Mouse (Mus musculus): Measurements from ENCODE around the gene Pawr.
"Not testable (repeated sequence)": the region's sequence is repeated elsewhere in the genome, so short reads cannot be mapped to it uniquely, and the experiment has no call there.

The Pawr gene

DNA sequence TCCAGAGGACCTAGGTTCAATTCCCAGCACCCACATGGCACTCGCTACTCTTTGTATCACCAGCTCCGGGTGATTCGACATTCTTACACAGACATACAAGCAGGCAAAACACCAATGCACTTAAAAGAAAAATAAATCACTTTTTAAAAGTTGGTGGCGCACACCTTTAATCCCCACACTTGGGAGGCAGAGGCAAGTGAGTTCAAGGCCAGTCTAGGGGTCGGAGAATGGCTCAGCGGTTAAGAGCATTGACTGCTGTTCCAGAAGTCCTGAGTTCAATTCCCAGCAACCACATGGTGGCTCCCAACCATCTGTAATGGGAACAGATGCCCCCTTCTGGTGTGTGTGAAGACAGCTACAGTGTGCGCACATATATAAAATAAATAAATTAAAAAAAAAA is 16.7 kb upstream of the Pawr start:
- DNase-seq, result no peak

DNA sequence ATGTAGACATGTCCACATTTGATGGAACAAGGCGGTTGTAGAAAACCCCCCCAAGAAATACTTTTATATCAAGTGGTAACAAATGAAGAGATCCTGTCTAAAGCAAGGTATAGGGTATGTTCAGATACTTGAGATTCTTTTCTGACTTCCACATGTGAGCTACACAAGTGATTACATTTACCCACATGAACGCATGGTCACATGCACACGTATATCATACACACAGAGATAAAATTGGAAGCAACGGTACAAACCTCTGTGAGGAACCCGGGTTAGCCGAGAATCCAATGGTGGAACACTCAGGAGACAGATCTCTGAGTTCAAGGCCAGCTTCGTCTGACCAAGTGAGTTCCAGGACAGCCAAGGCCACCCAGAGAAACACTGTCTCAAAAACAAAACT is 3.6 kb upstream of the Pawr start:
- DNase-seq, result no peak

DNA sequence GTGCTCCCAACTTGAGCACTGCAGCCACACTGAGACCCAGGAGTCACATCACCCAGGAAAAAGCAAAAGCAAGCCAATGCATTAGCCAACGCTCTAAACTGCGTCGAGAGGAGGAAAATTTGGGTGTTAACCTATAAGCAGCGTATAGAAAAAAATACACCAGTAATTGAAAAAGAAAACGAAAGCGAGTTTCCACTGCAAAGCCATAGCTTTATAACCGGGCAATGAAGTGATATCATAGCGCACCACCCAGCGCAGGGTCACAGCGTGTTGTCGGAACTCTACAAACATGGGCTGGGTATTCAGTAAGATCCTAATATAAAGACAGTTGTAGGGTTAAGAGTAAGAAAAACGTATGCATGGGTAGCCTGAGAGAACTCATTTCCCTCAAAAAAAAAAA is 2.9 kb upstream of the Pawr start:
- no peak for DNase-seq

DNA sequence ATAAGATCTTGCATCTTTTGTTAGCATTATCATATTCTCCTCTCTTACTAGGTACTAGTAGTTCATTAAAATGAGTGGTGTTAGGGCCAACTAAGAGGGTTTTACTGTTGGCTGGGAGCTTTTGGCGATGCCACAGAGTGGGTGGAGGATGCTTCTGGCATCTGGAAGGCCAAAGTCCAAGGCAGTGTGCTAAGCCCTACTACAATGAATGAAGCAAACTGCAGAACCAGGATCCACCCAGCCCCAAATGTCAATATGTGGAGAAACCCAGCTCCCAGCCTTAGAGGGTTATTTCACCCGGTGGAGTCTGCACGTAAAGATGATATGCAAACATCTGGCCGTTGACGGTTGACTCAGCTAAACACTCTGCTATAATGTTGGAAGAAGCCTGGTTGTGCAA is 2.1 kb upstream of the Pawr start:
- no peak for DNase-seq

DNA sequence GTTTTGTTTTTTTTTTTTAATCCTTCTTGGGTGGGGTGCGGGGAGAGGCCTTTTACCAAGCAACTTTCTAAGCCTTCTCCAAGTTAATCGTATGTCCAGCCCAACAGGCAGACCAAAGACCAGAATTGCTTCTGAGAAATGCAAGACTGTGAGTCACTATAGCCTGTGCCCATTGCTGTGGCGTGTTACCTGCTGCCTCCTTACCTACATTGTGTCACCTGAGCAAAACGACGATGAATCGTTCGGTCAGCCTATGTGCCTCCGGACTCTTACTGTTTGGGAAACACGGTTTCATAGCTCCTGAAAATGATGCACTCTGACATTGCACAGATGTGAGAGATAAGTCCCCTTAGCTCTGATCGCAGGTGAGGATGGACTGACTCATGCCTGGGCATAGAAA is 957 bp upstream of the Pawr start:
- DNase-seq, result no peak

DNA sequence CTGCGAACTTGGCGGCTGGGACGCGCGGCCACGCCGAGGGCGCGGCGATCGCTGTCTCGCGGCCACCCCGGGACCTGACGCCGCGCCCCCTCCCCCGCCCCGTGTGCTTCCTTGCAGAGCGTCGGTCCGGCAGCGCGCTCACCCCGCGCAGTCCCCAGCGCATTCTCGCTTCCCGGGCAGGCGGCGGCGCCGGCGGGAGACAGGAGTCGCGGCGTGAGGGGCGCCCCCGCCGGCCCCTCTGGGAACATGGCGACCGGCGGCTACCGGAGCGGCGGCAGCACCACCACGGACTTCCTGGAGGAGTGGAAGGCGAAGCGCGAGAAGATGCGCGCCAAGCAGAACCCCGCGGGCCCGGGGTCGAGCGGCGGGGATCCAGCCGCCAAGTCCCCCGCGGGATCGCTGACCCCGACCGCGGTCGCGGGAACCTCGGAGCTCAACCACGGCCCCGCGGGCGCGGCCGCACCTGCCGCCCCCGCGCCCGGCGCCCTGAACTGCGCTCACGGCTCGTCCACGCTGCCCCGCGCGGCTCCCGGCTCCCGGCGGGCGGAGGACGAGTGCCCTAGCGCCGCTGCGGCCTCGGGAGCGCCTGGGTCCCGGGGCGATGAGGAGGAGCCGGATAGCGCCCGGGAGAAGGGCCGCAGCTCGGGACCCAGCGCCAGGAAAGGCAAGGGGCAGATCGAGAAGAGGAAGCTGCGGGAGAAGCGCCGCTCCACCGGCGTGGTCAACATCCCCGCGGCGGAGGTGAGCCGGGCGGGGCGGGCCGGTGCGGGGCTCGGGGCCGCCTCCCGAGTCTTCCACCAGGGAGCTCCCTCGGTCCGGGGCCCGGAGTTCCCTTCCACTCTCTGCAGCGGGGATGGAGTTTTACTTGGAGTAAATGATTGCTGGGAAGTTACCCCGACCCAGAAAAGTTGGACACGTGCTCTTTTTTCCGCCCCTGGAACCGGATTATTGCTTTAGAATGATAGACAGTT is 935 bp downstream of the Pawr start:
- peak; percentile 23 for DNase-seq

DNA sequence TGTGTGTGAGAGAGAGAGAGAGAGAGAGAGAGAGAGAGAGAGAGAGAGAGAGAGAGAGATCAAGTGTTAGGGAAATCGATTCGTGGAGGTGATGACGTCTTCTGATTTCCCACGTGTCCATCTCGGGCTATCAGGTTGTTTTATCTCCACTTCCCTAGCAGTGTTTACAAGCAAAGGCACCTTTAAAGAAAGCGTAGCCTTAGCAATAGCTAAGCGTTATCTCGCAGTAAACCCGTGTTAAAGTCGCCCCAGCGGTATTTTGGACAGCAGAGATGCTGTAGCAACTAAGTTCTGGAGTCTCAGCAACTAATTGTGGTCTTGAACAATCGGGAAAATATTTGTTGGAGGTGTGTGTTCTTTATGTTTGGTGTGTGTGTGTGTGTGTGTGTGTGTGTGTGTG is 1.7 kb downstream of the Pawr start:
- no peak for DNase-seq

DNA sequence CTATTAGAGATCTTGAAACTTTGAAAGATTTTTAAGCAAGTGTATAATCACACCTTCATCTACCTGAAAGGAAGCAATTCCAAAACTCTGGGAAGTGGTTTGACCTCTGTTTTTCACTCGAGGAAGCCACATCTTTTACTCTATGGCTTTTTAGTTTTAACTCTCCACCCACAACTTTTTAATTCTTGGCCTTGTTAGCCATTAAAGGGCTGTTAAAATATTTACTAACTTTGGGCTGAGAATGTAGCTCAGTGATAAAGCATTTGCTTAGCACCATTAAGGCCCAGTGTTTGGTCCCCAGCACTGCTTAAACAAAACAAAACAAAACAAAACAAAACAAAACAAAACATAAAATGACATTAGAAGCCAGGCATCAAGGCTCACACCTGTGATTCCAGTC is 2.2 kb downstream of the Pawr start:
- no peak for DNase-seq

DNA sequence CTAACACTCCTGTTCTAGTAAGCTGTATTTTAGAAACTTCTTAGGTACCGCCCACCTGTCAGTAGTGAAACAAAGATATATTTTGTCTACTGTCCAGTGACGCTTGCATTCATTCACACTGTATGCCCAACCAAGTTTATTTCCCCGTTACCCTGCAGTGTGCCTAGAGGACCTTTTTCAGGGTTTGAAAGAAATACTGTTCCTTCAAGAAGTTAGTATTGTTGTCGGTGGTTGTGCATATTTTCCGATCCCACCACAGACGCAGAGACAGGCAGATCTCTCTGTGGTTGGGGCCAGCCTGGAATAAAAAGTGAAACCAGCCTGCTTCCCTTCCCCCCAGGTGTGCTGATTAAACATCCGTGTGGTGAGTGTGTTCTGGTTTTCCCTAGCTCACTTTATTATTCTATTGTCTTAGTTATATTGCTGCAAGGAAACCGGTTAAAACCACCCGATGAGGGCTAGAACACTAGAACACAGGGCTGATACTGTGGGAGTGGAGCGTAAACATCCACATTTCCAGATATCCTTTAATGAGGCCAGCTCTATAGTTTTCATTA is 3.9 kb downstream of the Pawr start:
- no peak for DNase-seq

DNA sequence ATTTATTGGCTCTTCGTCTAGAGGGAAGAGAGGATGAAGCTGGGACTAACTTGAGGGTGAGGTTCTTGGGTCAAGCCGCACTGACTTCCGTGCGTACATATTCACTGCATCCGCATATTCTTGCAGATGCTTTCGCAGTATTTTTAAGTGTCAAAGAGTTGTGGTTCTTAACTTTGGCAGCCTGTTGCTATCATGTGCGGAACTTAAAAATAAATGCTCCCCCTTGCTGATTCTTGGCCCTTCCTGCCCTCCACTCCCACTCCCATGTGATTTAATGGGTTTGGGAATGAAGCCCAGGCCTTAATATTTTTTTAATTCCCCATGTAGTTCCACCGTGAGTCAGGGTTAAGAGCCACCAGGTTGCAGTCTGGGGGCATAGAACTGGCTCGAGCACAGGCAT is 4.7 kb downstream of the Pawr start:
- no peak for DNase-seq

DNA sequence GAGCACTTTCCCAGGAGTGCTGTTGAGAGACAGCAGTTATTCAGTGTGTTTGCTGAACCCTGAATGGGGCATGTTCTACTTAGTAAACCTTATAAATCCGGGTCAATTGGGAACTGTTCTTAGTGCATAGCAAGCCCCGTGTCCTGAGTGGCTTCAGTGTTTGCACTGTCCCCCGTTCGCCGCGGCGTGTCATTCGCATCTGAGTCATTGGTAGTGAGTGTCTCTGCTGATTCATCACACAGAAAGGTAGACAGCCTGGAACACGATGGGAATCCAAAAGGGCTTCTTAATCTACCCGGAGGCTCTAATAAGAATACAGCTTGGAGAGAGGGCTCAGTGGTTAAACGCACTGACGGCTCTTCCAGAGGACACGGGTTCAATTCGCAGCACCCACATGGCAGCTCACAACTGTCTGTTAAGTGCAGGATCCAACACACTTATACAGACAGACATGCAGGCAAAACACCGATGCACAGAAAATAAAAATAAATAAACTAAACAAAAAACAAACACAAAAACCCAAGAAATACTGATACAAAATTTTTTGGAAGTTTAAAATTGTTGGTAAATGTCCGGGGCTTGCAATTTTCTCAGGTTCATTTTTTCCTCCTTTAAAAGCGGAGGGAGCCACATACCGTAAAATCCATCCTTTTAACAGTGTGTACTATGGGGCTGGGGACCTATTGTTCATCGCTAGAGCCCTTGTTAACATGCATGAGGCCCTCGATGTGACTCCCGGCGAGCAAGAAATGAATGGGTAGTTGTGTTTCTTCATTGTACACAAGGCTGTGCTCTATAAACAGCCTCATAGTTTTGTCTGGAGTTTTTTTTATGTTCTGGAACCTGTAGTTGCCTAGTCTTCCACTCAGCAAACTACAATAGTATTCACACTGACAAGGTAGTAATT is 6.4 kb downstream of the Pawr start:
- DNase-seq, result no peak

DNA sequence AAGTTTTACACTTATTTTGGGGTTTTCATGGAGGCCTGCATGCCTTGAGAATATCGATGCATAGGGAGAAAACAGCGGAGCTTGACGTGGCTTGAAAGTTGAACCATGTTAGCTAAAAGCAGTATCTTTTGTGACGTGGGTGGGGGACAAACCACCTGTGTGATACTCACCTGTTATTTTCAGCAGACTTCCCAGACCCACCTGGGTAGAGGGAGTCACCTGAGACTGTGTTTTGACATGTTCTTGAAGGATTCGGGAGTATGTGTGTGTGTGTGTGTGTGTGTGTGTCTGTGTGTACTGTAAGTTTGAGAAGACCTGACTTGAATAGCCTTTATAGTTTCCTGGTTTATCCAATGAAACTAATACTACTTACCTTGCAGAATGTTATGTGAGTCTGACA is 7.2 kb downstream of the Pawr start:
- DNase-seq, result no peak

DNA sequence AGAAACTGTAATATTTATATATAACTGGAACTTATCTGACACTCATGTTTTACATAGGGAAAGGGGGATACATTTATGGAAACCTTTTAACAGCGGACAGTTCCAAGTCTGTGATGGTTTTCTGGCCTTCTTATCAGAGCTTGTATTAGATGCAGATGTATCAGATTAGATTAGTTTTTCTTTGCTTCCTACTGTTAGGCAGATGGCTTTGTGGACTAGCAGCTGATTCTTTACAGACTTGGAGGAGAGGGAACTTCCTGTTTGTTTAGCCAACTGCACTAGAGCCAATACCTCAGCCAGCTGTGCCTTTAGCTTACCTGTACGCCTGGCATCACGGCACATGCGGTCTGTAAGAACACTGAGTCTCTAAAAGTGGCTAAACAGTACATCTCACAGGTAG is 8.0 kb downstream of the Pawr start:
- DNase-seq, result no peak

DNA sequence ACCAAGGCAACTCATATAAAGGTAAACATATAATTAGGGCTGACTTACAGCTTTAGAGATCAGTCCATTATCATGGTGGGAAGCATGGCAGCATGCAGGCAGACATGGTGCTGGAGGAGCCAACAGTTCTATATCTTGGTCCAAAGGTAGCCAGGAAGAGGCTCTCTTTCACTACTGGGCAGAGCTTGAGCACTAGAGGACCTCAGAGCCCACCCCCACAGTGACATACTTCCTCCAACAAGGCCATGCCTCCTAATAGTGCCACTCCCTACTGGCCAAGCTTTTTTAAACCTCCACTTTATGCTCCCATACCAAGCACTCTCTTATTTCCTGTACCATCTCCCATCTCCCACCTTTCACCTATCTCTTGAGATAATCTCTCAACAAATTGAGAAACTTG is 11.8 kb downstream of the Pawr start:
- DNase-seq, result no peak

DNA sequence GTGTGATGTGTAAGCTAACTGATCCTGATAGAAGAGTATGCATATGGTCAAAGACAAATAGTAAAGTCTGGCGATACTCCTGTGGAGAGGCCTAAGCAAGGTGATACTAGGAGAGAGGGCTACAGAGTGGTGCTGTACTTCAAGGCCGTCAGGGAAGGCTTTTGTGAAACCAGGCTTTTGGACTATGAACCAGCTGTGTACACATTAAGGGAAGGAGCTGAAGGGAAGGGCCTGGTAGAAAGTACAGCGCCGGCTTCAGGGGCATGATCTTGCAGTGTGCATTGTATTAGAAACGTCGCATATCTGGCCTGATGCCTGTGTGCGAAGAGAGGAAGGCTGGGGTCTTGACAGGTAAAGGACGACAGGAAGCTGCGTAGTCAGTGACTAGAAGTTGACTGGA is 13.2 kb downstream of the Pawr start:
- DNase-seq, result no peak

DNA sequence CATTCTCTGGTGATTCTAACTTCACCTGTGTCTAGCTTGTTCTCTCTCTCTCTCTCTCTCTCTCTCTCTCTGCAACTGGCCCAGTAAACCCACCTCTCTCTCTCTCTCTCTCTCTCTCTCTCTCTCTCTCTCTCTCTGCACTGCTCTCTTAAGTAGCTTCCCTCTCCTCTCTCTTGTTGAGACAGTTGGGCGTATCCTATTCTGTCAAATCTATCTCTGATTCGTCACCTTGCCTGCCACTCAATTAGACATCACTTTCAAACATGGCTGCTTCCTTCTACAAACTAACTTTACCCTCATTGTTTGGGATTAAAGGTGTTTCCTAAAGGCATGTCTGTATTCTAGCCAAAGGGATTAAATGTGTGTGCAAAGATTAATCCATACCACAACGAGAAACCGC is 14.4 kb downstream of the Pawr start:
- DNase-seq, result not testable (repeated sequence)

DNA sequence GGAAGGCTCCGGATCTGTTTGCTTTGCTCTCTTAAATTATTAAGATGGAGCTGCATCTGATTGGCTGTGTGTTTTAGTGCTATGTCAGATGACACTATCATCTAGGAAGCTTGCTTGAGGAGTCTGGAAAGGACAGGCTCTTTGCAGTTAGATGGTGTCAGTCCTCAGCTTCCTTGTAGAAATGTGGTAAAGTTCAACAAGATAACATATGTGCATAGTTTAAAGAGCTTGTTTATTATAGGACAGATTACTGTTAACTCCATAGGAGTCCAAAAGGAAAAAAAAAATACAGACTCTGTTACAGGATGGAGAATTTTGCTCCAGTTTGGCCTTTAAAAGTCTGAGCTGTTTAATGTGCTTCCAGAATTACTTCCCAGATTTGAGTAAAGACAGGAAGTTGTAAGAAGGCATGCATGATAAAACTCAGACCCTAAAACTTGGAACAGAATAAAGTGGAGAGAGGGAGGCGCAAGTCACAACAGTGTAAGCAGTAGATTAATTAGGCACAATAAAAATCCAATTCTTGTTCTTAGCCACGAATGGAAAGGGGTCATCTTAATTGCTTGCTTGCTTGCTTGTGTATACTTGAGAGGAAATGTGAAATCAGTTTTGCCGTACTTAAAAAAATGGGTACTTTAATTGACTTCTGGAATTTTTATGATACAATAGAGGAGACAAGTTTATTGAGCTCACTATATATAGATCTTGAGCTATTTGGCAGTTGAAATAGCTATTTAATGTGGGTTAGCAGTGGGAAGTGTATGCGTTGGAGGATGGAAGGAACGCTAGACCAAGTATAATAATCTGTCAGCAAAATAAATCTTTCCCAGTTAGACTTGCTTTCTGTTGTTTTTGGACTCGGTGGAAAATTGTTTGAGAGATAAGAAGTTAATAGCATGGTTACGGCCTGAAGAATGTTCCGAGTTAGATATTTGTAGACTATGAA is 18.5 kb downstream of the Pawr start:
- DNase-seq, result no peak

DNA sequence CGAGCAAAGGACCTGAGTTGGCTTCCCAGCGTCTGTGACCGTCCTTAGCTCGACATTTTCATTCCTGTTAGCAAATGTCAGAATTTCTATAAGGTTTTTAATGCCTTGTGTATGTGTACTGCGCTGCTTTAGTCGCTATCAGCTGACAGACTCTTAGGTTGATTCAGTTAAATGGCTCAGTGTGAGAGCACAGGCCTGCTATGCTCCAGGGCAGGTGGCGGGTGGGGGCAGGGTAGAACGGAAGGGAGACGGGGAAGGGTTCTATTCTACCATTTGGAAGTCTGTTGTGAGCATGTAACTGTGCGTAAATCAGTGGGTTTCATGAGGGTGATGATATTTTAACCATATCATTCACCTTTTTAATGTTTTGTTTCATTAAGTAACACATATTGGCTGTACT is 21.0 kb downstream of the Pawr start:
- no peak for DNase-seq

DNA sequence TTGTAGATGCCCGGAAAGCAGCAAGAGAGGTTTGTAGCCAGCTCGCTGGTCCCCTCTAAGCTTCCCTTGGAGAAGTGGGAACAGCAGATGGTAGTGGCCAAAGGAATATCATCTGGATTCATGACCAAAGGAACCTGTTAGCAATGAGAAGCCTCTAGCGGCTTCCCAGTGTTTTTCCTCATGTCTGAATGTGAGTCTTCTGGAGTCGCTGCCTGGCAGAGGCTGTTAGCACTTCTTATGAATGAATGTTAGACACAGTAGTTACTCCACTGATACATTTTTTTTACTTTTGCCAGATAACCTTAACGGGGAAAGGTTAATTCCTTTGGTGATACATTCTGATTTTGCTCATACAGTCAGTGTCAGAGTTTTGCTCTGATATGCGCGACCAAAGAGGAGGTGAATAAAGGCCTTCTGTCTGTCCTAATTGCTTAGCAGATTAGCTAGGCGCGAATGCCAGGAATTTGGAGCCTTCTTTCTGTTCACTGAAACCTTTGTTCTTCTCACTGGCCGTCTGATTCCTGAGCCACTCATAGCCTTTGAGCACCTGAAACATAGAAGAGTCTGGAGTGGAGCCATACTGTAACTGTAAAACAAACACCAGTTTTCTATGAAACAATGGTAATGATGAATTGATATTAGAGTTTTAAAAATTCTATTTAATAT is 22.9 kb downstream of the Pawr start:
- DNase-seq, result no peak

DNA sequence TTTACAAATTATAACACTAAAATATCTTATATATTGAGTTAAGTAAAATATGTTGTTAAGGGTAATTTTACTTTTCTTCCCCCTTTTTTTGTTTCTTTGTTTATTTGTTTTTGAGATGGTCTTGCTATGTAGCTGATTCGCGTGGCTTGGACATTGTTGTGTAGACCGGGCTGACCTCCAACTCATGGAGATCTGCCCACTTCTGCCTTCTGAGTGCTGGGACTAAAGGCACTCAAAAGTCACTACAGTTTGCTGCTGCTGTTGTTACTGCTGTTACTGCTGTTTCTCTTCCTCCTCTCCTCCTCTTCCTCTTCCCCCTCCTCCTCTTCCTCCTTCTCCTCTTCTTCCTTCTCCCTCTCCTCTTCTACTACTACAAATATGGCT is 23.5 kb downstream of the Pawr start:
- no peak for DNase-seq

DNA sequence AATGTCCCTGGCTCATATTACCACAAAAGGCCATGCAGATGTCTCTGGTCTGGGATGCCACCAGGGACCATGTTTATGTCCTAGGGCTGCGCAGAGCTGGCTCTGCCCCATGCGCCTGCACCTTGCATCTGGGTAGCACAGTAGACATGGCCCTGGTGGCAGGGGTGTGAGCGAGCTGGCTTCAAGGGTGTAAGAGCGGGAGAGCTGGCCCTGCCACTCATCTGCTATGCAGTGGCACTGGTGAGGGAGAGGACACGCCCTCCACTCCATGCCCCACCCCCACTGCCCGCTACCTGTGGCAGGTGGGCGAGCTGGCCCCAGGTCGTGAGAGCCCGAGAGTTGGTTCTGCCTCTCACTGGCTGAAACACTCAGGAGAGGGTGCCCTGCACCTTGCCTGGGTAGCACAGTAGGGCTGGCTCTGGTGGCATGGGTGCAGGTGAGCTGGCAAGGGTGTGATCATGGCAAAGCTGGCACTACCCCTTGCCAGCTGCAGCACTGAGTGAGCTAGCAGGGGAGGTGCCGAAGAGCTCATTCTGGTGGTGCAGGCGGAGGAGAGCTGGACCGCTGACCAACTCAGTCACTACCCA is 24.8 kb downstream of the Pawr start:
- DNase-seq, result no peak

DNA sequence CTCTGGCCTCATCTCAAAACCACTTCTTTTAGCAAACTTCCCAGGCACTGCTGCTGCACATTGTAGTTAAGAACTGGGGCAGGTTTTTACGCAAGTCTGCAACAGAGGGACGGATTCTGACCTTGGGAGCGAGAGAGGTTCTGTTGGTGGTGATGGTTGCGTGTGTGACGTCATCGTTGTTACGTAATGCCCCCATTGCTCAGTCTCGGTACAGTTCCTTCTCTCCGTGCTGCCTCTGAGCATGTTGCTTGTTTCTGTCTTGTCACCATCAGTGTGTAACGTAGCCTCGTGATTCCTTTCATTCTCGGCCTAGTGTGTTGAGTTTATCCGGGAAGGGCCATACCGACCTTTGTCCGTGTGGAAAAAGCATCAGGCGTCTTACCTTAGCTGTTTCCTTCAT is 28.1 kb downstream of the Pawr start:
- no peak for DNase-seq

Data from cerebellum, adult 11 months (tissue).